Mouse (Mus musculus) hindbrain, embryonic 16.5 days (tissue): ENCODE measurements around the gene Clcn3. TPM values are rescaled to one million over a fixed set of nuclear protein-coding genes. Genes with fewer than 3 reads are reported as not detected.

ENCODE experiments used
- ATAC-seq: fragments of 200-750 bp; cut with Nextera tagmentation; 2 replicates; pipeline ENCODE4 v1.8.0; 2017; ENCODE audit warnings: moderate TSS enrichment, moderate library complexity
- H3K27ac ChIP-seq: fragments of 300-500 bp; sonication (generic); 2 replicates; pipeline ENCODE4 v1.5.1; 2014; ENCODE audit warnings: low read depth, mild to moderate bottlenecking, control low read depth, low read length, moderate library complexity
- H3K27me3 ChIP-seq: fragments of 300-500 bp; sonication (generic); replicated peaks from 2 replicates; pipeline ENCODE4 v1.6.1; 2014; ENCODE audit warnings: low read length; ENCODE audit not compliant: control insufficient read depth, insufficient read depth
- H3K36me3 ChIP-seq: fragments of 300-500 bp; sonication (generic); 2 replicates; pipeline ENCODE4 v1.6.1; 2014; ENCODE audit warnings: mild to moderate bottlenecking, low read length, moderate library complexity, mixed read lengths; ENCODE audit not compliant: control insufficient read depth, insufficient read depth
- H3K4me1 ChIP-seq: fragments of 300-500 bp; sonication (generic); 2 replicates; pipeline ENCODE4 v1.6.1; 2014; ENCODE audit warnings: low read depth, low read length; ENCODE audit not compliant: control insufficient read depth, insufficient read depth
- H3K4me2 ChIP-seq: fragments of 300-500 bp; sonication (generic); 2 replicates; pipeline ENCODE4 v1.6.1; 2014; ENCODE audit warnings: mild to moderate bottlenecking, low read length, control low read depth, moderate library complexity
- H3K4me3 ChIP-seq: fragments of 300-500 bp; sonication (generic); 2 replicates; pipeline ENCODE4 v1.5.1; 2014; ENCODE audit warnings: mild to moderate bottlenecking, low read length, control low read depth, moderate library complexity
- H3K9ac ChIP-seq: fragments of 300-500 bp; sonication (generic); 2 replicates; pipeline ENCODE4 v1.6.1; 2014; ENCODE audit warnings: low read depth, mild to moderate bottlenecking, control low read depth, low read length, moderate library complexity
- H3K9me3 ChIP-seq: fragments of 300-500 bp; sonication (generic); 2 replicates; pipeline ENCODE4 v1.6.1; 2014; ENCODE audit warnings: mild to moderate bottlenecking, low read length, moderate library complexity; ENCODE audit not compliant: control insufficient read depth
- WGBS: fragments of 180-500 bp; shearing (Covaris S2); extraction: QIAGEN DNeasy Blood & Tissue Kit; methylation state at CpG from one replicate; pipeline ENCODE4 v1.1.7; 2014; 5-methylcytosine and 5-hydroxymethylcytosine counted together
- polyA plus RNA-seq: library from polyadenylated mRNA; unstranded; fragments of >200 nt; fragmentation: Nextera tagmentation; extraction: Ambion mirVana; gene quantifications from 2 replicates; pipeline ENCODE4 v1.2.1, GENCODE M21; 2015

The Clcn3 gene
- polyA plus RNA-seq, 1 experiment from 2014 or later = 79.5 TPM

- Histone ChIP-seq H3K9ac (no peak overlapping the region), H3K4me1 (peaks cover 14% of the 10 kb centered on the region), H3K4me2 (no peak overlapping the region), H3K4me3 (no peak overlapping the region), H3K27ac (no peak overlapping the region), H3K27me3 (no peaks in the 10 kb centered on the region), H3K9me3 (no peaks in the 10 kb centered on the region), H3K36me3 (no peaks in the 10 kb centered on the region)
- ATAC-seq = no peak
- WGBS = 84% methylated on average over 5 of the region's 5 CpGs
Measured at GRCm38 (mm10) chr8:60978496-60978895, 4.6 kb downstream of the Clcn3 start.

GRCm38 (mm10) chr8:60976818-60977217 is 6.3 kb downstream of the Clcn3 start:
- no peaks in the 10 kb centered on the region for H3K9me3 ChIP-seq
- H3K9ac ChIP-seq = no peak overlapping the region
- no peak overlapping the region for H3K4me3 ChIP-seq
- H3K27me3 ChIP-seq = no peaks in the 10 kb centered on the region
- H3K27ac ChIP-seq = no peak overlapping the region
- ATAC-seq = no peak
- H3K4me1 ChIP-seq = peaks cover 11% of the 10 kb centered on the region
- 90% methylated on average over 9 of the region's 9 CpGs for WGBS
- H3K4me2 ChIP-seq = no peak overlapping the region
- no peaks in the 10 kb centered on the region for H3K36me3 ChIP-seq

DNA sequence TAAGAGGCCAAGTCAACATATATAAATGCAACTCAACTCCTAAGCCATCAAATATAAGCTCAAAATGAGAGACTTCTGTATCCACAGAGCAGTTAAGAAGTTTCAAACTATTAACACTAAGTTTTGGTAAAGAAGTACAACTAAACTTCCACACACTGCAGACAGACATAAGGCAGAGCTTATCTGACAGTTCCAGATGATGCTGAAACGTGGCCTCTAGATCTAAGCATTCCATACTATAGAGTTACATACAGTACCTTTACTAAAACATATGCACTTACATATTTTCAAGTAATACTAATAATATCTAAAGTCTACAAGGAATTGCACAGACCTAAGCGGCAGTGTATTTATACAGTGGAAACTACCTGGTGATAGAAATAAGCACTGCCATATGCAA is 8.3 kb downstream of the Clcn3 start:
- no peaks in the 10 kb centered on the region for H3K27me3 ChIP-seq
- peaks cover 2% of the 10 kb centered on the region for H3K4me1 ChIP-seq
- H3K4me3 ChIP-seq = no peak overlapping the region
- no peak overlapping the region for H3K27ac ChIP-seq
- WGBS = 97% methylated on average over 2 of the region's 2 CpGs
- no peaks in the 10 kb centered on the region for H3K36me3 ChIP-seq
- no peak overlapping the region for H3K9ac ChIP-seq
- H3K4me2 ChIP-seq = no peak overlapping the region
- ATAC-seq = no peak
- no peaks in the 10 kb centered on the region for H3K9me3 ChIP-seq

DNA sequence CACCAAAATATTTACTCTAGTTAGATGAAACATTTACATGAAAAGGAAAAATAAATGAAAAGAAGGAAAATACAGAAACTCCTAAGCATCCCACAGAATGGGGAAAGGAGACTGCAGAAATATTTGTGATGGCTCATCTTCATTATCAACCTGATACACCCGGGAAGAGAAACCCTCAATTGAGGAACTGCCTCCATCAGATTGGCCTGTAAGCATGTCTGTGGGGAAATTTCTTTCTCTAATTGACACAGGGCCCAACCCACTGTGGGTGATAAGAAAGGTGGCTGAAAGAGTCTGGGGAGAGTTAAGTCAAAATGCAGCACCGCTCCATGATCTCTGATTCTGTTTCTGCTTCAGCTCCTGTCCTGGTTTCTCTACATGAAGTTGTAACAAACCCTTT is 9.7 kb downstream of the Clcn3 start:
- no peaks in the 10 kb centered on the region for H3K9me3 ChIP-seq
- WGBS = 88% methylated on average over 2 of the region's 2 CpGs
- H3K4me3 ChIP-seq = no peak overlapping the region
- no peak overlapping the region for H3K27ac ChIP-seq
- peaks cover 2% of the 10 kb centered on the region for H3K4me1 ChIP-seq
- no peaks in the 10 kb centered on the region for H3K36me3 ChIP-seq
- H3K4me2 ChIP-seq = no peak overlapping the region
- ATAC-seq = no peak
- no peaks in the 10 kb centered on the region for H3K27me3 ChIP-seq
- H3K9ac ChIP-seq = no peak overlapping the region

GRCm38 (mm10) chr8:60971808-60972207 is 11.3 kb downstream of the Clcn3 start:
- Histone ChIP-seq H3K36me3 (no peaks in the 10 kb centered on the region), H3K4me1 (peaks cover 2% of the 10 kb centered on the region), H3K27ac (no peak overlapping the region), H3K9me3 (no peaks in the 10 kb centered on the region), H3K4me2 (no peak overlapping the region), H3K9ac (no peak overlapping the region), H3K4me3 (no peak overlapping the region), H3K27me3 (no peaks in the 10 kb centered on the region)
- no peak for ATAC-seq
- 65% methylated on average over 4 of the region's 4 CpGs for WGBS

- Histone ChIP-seq H3K27ac (no peak overlapping the region), H3K36me3 (no peaks in the 10 kb centered on the region), H3K4me3 (no peak overlapping the region), H3K4me1 (peaks cover 2% of the 10 kb centered on the region), H3K9me3 (no peaks in the 10 kb centered on the region), H3K4me2 (no peak overlapping the region), H3K27me3 (no peaks in the 10 kb centered on the region), H3K9ac (no peak overlapping the region)
- 48% methylated on average over 2 of the region's 2 CpGs for WGBS
- no peak for ATAC-seq
Measured at GRCm38 (mm10) chr8:60969091-60969490, 14.0 kb downstream of the Clcn3 start.

GRCm38 (mm10) chr8:60965741-60966140 is 17.4 kb downstream of the Clcn3 start:
- no peaks in the 10 kb centered on the region for H3K36me3 ChIP-seq
- H3K4me1 ChIP-seq = no peaks in the 10 kb centered on the region
- no peak for ATAC-seq
- H3K27ac ChIP-seq = no peak overlapping the region
- H3K9me3 ChIP-seq = no peaks in the 10 kb centered on the region
- H3K4me2 ChIP-seq = no peak overlapping the region
- WGBS = 56% methylated on average over 3 of the region's 3 CpGs
- no peak overlapping the region for H3K4me3 ChIP-seq
- H3K9ac ChIP-seq = no peak overlapping the region
- no peaks in the 10 kb centered on the region for H3K27me3 ChIP-seq

GRCm38 (mm10) chr8:60965306-60965705 is 17.8 kb downstream of the Clcn3 start:
- Histone ChIP-seq H3K4me2 (no peak overlapping the region), H3K4me1 (no peaks in the 10 kb centered on the region), H3K9ac (no peak overlapping the region), H3K27me3 (no peaks in the 10 kb centered on the region), H3K36me3 (no peaks in the 10 kb centered on the region), H3K27ac (no peak overlapping the region), H3K9me3 (no peaks in the 10 kb centered on the region), H3K4me3 (no peak overlapping the region)
- 67% methylated on average over 6 of the region's 6 CpGs for WGBS
- ATAC-seq = no peak

GRCm38 (mm10) chr8:60964518-60964917 is 18.6 kb downstream of the Clcn3 start:
- Histone ChIP-seq H3K4me3 (no peak overlapping the region), H3K27me3 (no peaks in the 10 kb centered on the region), H3K9me3 (no peaks in the 10 kb centered on the region), H3K36me3 (no peaks in the 10 kb centered on the region), H3K9ac (no peak overlapping the region), H3K4me1 (no peaks in the 10 kb centered on the region), H3K27ac (no peak overlapping the region), H3K4me2 (no peak overlapping the region)
- 87% methylated on average over 4 of the region's 4 CpGs for WGBS
- ATAC-seq = no peak

- H3K27me3 ChIP-seq = no peaks in the 10 kb centered on the region
Measured at GRCm38 (mm10) chr8:60963931-60964330, 19.2 kb downstream of the Clcn3 start.

More at GRCm38 (mm10) chr8:60963931-60964330, 19.2 kb downstream of the Clcn3 start:
- H3K36me3 ChIP-seq = no peaks in the 10 kb centered on the region
- WGBS = 72% methylated on average over 2 of the region's 2 CpGs
- H3K9ac ChIP-seq = no peak overlapping the region
- no peak overlapping the region for H3K4me3 ChIP-seq
- no peaks in the 10 kb centered on the region for H3K4me1 ChIP-seq
- no peak overlapping the region for H3K27ac ChIP-seq
- H3K9me3 ChIP-seq = no peaks in the 10 kb centered on the region
- H3K4me2 ChIP-seq = no peak overlapping the region
- no peak for ATAC-seq
